Mouse (Mus musculus) cerebellum, adult 2 months (tissue): Measurements from ENCODE around the gene Fmc1. TPM values are rescaled to one million over a fixed set of nuclear protein-coding genes. Genes with fewer than 3 reads are reported as not detected.

Experiments used
- DNase-seq, 2 experiments: peaks; one replicate each; pipeline ENCODE4 v3.0.0; 2021
- H3K27ac ChIP-seq: fragments of 200-500 bp; 2 replicates; pipeline ENCODE4 v1.5.1; 2012; ENCODE audit warnings: low read length, control low read depth, inconsistent platforms; ENCODE audit not compliant: insufficient read depth
- H3K27me3 ChIP-seq: fragments of 200-500 bp; 2 replicates; pipeline ENCODE4 v1.6.1; 2012; ENCODE audit warnings: inconsistent platforms, mild to moderate bottlenecking, low read length, moderate library complexity; ENCODE audit not compliant: control insufficient read depth, insufficient read depth
- H3K4me1 ChIP-seq: fragments of 200-500 bp; 2 replicates; pipeline ENCODE4 v1.6.1; 2011; ENCODE audit warnings: low read length; ENCODE audit not compliant: control insufficient read depth, insufficient read depth
- H3K4me3 ChIP-seq: fragments of 200-500 bp; replicated peaks from 2 replicates; pipeline ENCODE3; 2011; ENCODE audit warnings: mild to moderate bottlenecking, low read depth, low read length, control low read depth; ENCODE audit not compliant: insufficient read depth
- CTCF ChIP-seq: fragments of 200-500 bp; IDR thresholded peaks from 2 replicates; pipeline ENCODE4 v1.5.1; 2011; ENCODE audit warnings: low read depth, mild to moderate bottlenecking, control low read depth, low read length, moderate library complexity, borderline replicate concordance; ENCODE audit not compliant: insufficient read depth
- POLR2A ChIP-seq: fragments of 200-500 bp; IDR thresholded peaks from 2 replicates; pipeline ENCODE4 v1.6.1; 2011; ENCODE audit warnings: low read length, control low read depth, borderline replicate concordance; ENCODE audit not compliant: insufficient read depth
- WGBS: fragments of 180-500 bp; shearing (Covaris S2); methylation state at CpG from one replicate; pipeline ENCODE4 v1.1.7; 2018; 5-methylcytosine and 5-hydroxymethylcytosine counted together
- polyA plus RNA-seq: library from polyadenylated mRNA; depleted of rRNA; stranded (reverse); fragments of >200 nt; gene quantifications from 2 replicates; pipeline ENCODE4 v1.2.3, GENCODE M21; 2012; rRNA removed

Gene Fmc1
- 205 and 213 TPM in 2 replicates for polyA plus RNA-seq

- Histone ChIP-seq H3K4me1 (no peaks in the 10 kb centered on the region), H3K27me3 (no peaks in the 10 kb centered on the region), H3K27ac (peak within 1 kb of the TSS; percentile 88), H3K4me3 (peak within 1 kb of the TSS; percentile 69)
- TF ChIP-seq POLR2A (peak; percentile 92), CTCF (no peak; the same call in 1 of the 2 replicates)
- WGBS: 2% methylated on average over 41 of the region's 41 CpGs
- DNase-seq: peak; percentile 99 to 100
Measured at GRCm38 (mm10) chr6:38533428-38534405, at the start of gene Fmc1. Fmc1 (plus strand) TSS chr6:38533502.

GRCm38 (mm10) chr6:38492550-38492949 is 40.8 kb upstream of the Fmc1 start:
- Histone ChIP-seq H3K27ac (no peak overlapping the region), H3K4me3 (no peak overlapping the region), H3K4me1 (no peaks in the 10 kb centered on the region), H3K27me3 (no peaks in the 10 kb centered on the region)
- peak; percentile 19 to 32 for DNase-seq
- TF ChIP-seq POLR2A (no peak), CTCF (peak; percentile 62)
- WGBS: 86% methylated on average over 3 of the region's 3 CpGs

- no peak overlapping the region for H3K4me3 ChIP-seq
- DNase-seq: no peak
- H3K27ac ChIP-seq: no peak overlapping the region
- H3K27me3 ChIP-seq: no peaks in the 10 kb centered on the region
- no peaks in the 10 kb centered on the region for H3K4me1 ChIP-seq
- TF ChIP-seq CTCF: no peak
- TF ChIP-seq POLR2A: no peak
- 65% methylated on average over 4 of the region's 4 CpGs for WGBS
Measured at GRCm38 (mm10) chr6:38495641-38496040, 37.7 kb upstream of the Fmc1 start.

GRCm38 (mm10) chr6:38512096-38512495 is 21.2 kb upstream of the Fmc1 start:
- Histone ChIP-seq H3K4me1 (no peaks in the 10 kb centered on the region), H3K27me3 (no peaks in the 10 kb centered on the region), H3K27ac (no peak overlapping the region), H3K4me3 (no peak overlapping the region)
- WGBS: 98% methylated on average over 1 of the region's 1 CpGs
- no peak for TF ChIP-seq CTCF
- DNase-seq: no peak

- Histone ChIP-seq H3K27ac (no peak overlapping the region), H3K27me3 (no peaks in the 10 kb centered on the region)
- no peak for DNase-seq
Measured at GRCm38 (mm10) chr6:38512830-38513229, 20.5 kb upstream of the Fmc1 start.

GRCm38 (mm10) chr6:38515201-38515600 is 18.1 kb upstream of the Fmc1 start:
- no peak overlapping the region for H3K27ac ChIP-seq
- H3K4me3 ChIP-seq: no peak overlapping the region
- no peaks in the 10 kb centered on the region for H3K27me3 ChIP-seq
- no peaks in the 10 kb centered on the region for H3K4me1 ChIP-seq
- no peak for DNase-seq
- WGBS: 67% methylated on average over 4 of the region's 4 CpGs
- no peak for TF ChIP-seq POLR2A
- TF ChIP-seq CTCF: no peak

More at GRCm38 (mm10) chr6:38512830-38513229, 20.5 kb upstream of the Fmc1 start:
- Histone ChIP-seq H3K4me1 (no peaks in the 10 kb centered on the region), H3K4me3 (no peak overlapping the region)
- TF ChIP-seq POLR2A: no peak

GRCm38 (mm10) chr6:38523851-38524250 is 9.5 kb upstream of the Fmc1 start:
- 37% methylated on average over 8 of the region's 8 CpGs for WGBS
- Histone ChIP-seq H3K27ac (no peak overlapping the region), H3K27me3 (no peaks in the 10 kb centered on the region), H3K4me1 (peaks cover 2% of the 10 kb centered on the region; the same call in 1 of the 2 replicates), H3K4me3 (no peak overlapping the region)
- DNase-seq: no peak
- TF ChIP-seq POLR2A (no peak), CTCF (no peak)

GRCm38 (mm10) chr6:38531211-38531820 is 2.0 kb upstream of the Fmc1 start:
- TF ChIP-seq CTCF: peak; percentile 32; the same call in 1 of the 2 replicates
- no peak for TF ChIP-seq POLR2A
- Histone ChIP-seq H3K4me3 (no peak overlapping the region), H3K27ac (no peak overlapping the region), H3K4me1 (no peaks in the 10 kb centered on the region), H3K27me3 (no peaks in the 10 kb centered on the region)
- 69% methylated on average over 5 of the region's 5 CpGs for WGBS
- DNase-seq: peak in 1 of 2 experiments; percentile 37
